Mouse (Mus musculus) CH12.LX (cell line): ENCODE measurements at regions not wholly inside any gene's neighbourhood (a gene's known extent, or its start where the extent isn't known, plus 50 kb on each side); places are given as distances from the start of the nearest gene placed in this dataset.
A peak's percentile ranks its signal among the peaks of the same experiment; 100 is the strongest.

Source experiments
- DNase-seq: peaks from one replicate; pipeline ENCODE4 v3.0.0-alpha.2; 2013; ENCODE audit errors: extremely low read depth
- H3K27ac ChIP-seq: 2 replicates; pipeline ENCODE4 v1.5.1; 2012; ENCODE audit warnings: low read depth, mild to moderate bottlenecking, control low read depth, moderate library complexity; ENCODE audit not compliant: insufficient read depth
- H3K27me3 ChIP-seq: replicated peaks from 2 replicates; pipeline ENCODE3; 2012; ENCODE audit warnings: inconsistent platforms
- H3K36me3 ChIP-seq, 2 experiments: replicated peaks in 1 of 2; 2 replicates each; pipeline versions ENCODE3 to v1.6.1; 2012; ENCODE audit warnings: inconsistent platforms in 1 of 2, low read length in 1 of 2, mild to moderate bottlenecking in 1 of 2, mixed read lengths in 1 of 2, moderate library complexity in 1 of 2; ENCODE audit not compliant: control insufficient read depth in 1 of 2, insufficient read depth in 1 of 2
- H3K4me1 ChIP-seq, 2 experiments: 2 replicates each; pipeline ENCODE4 v1.6.1; 2012; ENCODE audit warnings: inconsistent platforms in 1 of 2, moderate library complexity in 1 of 2; ENCODE audit not compliant: insufficient read depth in 2 of 2, control insufficient read depth in 1 of 2
- H3K4me2 ChIP-seq: 2 replicates; pipeline ENCODE4 v1.6.1; 2012; ENCODE audit warnings: low read depth, mild to moderate bottlenecking, control low read depth; ENCODE audit not compliant: poor library complexity, insufficient read depth, severe bottlenecking
- H3K4me3 ChIP-seq, 3 experiments: fragments of 150-350 bp in 1 of 3; sonication (generic) in 1 of 3; replicated peaks in 1 of 3; 2 replicates each; pipeline versions ENCODE3 to v1.5.1; 2011 to 2012; ENCODE audit warnings: low read depth in 2 of 3, low read length in 2 of 3, mild to moderate bottlenecking in 2 of 3, moderate library complexity in 2 of 3, control low read depth in 1 of 3, improper control_type of control experiment in 1 of 3, inconsistent platforms in 1 of 3, mixed read lengths in 1 of 3; ENCODE audit not compliant: poor library complexity in 1 of 3
- H3K79me2 ChIP-seq: replicated peaks from 2 replicates; pipeline ENCODE4 v1.6.1; 2012; ENCODE audit warnings: mild to moderate bottlenecking, moderate library complexity; ENCODE audit not compliant: control insufficient read depth, poor library complexity, insufficient read depth, severe bottlenecking; ENCODE audit errors: extremely low read depth
- H3K9ac ChIP-seq: 2 replicates; pipeline ENCODE4 v1.6.1; 2012; ENCODE audit warnings: low read depth, mild to moderate bottlenecking, control low read depth, moderate library complexity; ENCODE audit not compliant: insufficient read depth
- H3K9me3 ChIP-seq: replicated peaks from 2 replicates; pipeline ENCODE3; 2012; ENCODE audit warnings: low read length, inconsistent platforms, mixed read lengths
- BHLHE40 ChIP-seq: IDR thresholded peaks from 2 replicates; pipeline ENCODE4 v1.6.1; 2011; ENCODE audit warnings: mild to moderate bottlenecking, low read depth, low read length, improper control_type of control experiment
- CTCF ChIP-seq, 2 experiments: IDR thresholded peaks in 1 of 2; conservative IDR thresholded peaks in 1 of 2; 2 replicates each; pipeline ENCODE4 v1.5.1; 2011 to 2012; ENCODE audit warnings: low read depth in 2 of 2, low read length in 2 of 2, improper control_type of control experiment in 1 of 2, inconsistent platforms in 1 of 2, mild to moderate bottlenecking in 1 of 2, moderate library complexity in 1 of 2
- ELF1 ChIP-seq: IDR thresholded peaks from 2 replicates; pipeline ENCODE4 v1.6.1; 2014; ENCODE audit warnings: low read depth, mild to moderate bottlenecking, inconsistent platforms, low read length, improper control_type of control experiment
- EP300 ChIP-seq: IDR thresholded peaks from 2 replicates; pipeline ENCODE4 v1.6.1; 2011; ENCODE audit warnings: low read length, improper control_type of control experiment
- ETS1 ChIP-seq: conservative IDR thresholded peaks from 2 replicates; pipeline ENCODE4 v1.6.1; 2012; ENCODE audit warnings: low read depth, mild to moderate bottlenecking, inconsistent platforms, low read length, improper control_type of control experiment, moderate library complexity
- GABPA ChIP-seq: IDR thresholded peaks from 2 replicates; pipeline ENCODE4 v1.6.1; 2012; ENCODE audit warnings: low read depth, low read length, improper control_type of control experiment, inconsistent platforms; ENCODE audit not compliant: insufficient replicate concordance
- HCFC1 ChIP-seq: IDR thresholded peaks from 2 replicates; pipeline ENCODE4 v1.6.1; 2012; ENCODE audit warnings: low read depth, mild to moderate bottlenecking, inconsistent platforms, low read length, improper control_type of control experiment
- JUN ChIP-seq: IDR thresholded peaks from 2 replicates; pipeline ENCODE4 v1.6.1; 2011; ENCODE audit warnings: low read depth, mild to moderate bottlenecking, low read length, improper control_type of control experiment, moderate library complexity; ENCODE audit not compliant: insufficient read depth
- JUND ChIP-seq: conservative IDR thresholded peaks from 2 replicates; pipeline ENCODE4 v1.6.1; 2011; ENCODE audit warnings: low read depth, low read length, improper control_type of control experiment
- KAT2A ChIP-seq: IDR thresholded peaks from 2 replicates; pipeline ENCODE4 v1.6.1; 2012; ENCODE audit warnings: low read length, improper control_type of control experiment, inconsistent platforms; ENCODE audit not compliant: insufficient replicate concordance
- MAFK ChIP-seq: IDR thresholded peaks from 2 replicates; pipeline ENCODE4 v1.6.1; 2011; ENCODE audit warnings: low read length, improper control_type of control experiment; ENCODE audit not compliant: insufficient replicate concordance
- MAX ChIP-seq: IDR thresholded peaks from 2 replicates; pipeline ENCODE4 v1.6.1; 2011; ENCODE audit warnings: low read length, improper control_type of control experiment
- MEF2A ChIP-seq: IDR thresholded peaks from 2 replicates; pipeline ENCODE4 v1.6.1; 2014; ENCODE audit warnings: low read depth, mild to moderate bottlenecking, inconsistent platforms, low read length, improper control_type of control experiment, borderline replicate concordance
- NELFE ChIP-seq: IDR thresholded peaks from 2 replicates; pipeline ENCODE4 v1.6.1; 2011; ENCODE audit warnings: low read depth, low read length, improper control_type of control experiment
- PAX5 ChIP-seq: IDR thresholded peaks from 2 replicates; pipeline ENCODE4 v1.6.1; 2012; ENCODE audit warnings: low read length, inconsistent platforms, mixed read lengths
- POLR2A ChIP-seq: IDR thresholded peaks from 2 replicates; pipeline ENCODE4 v1.6.1; 2011; ENCODE audit warnings: low read depth, mild to moderate bottlenecking, improper control_type of control experiment, low read length
- RAD21 ChIP-seq: IDR thresholded peaks from 2 replicates; pipeline ENCODE4 v1.6.1; 2011; ENCODE audit warnings: low read depth, mild to moderate bottlenecking, low read length, improper control_type of control experiment, moderate library complexity
- RCOR1 ChIP-seq: conservative IDR thresholded peaks from 2 replicates; pipeline ENCODE4 v1.6.1; 2012; ENCODE audit warnings: low read depth, mild to moderate bottlenecking, inconsistent platforms, low read length, improper control_type of control experiment
- SIN3A ChIP-seq: IDR thresholded peaks from 2 replicates; pipeline ENCODE4 v1.6.1; 2012; ENCODE audit warnings: low read length, improper control_type of control experiment, inconsistent platforms
- TBP ChIP-seq: conservative IDR thresholded peaks from 2 replicates; pipeline ENCODE4 v1.6.1; 2011; ENCODE audit warnings: low read depth, low read length, improper control_type of control experiment
- TCF12 ChIP-seq: IDR thresholded peaks from 2 replicates; pipeline ENCODE4 v1.6.1; 2014; ENCODE audit warnings: low read depth, mild to moderate bottlenecking, inconsistent platforms, low read length, improper control_type of control experiment
- UBTF ChIP-seq: IDR thresholded peaks from 2 replicates; pipeline ENCODE4 v1.6.1; 2012; ENCODE audit warnings: low read depth, mild to moderate bottlenecking, inconsistent platforms, low read length, improper control_type of control experiment, moderate library complexity
- USF1 ChIP-seq: IDR thresholded peaks from 2 replicates; pipeline ENCODE4 v1.6.1; 2014; ENCODE audit warnings: low read depth, mild to moderate bottlenecking, inconsistent platforms, low read length, improper control_type of control experiment
- ZC3H11A ChIP-seq: IDR thresholded peaks from 2 replicates; pipeline ENCODE4 v1.6.1; 2012; ENCODE audit warnings: low read depth, mild to moderate bottlenecking, inconsistent platforms, low read length, improper control_type of control experiment
- dilution Hi-C: fragments of 300-500 bp; cut with MboI; formaldehyde crosslinking; loops from 2 replicates; pipeline ENCODE4 v1.14.3; 2020; ENCODE audit warnings: low sequenced_read_pairs; ENCODE audit not compliant: extremely low pct_unique_long_range_greater_than_20kb, extremely low pct_ligation_motif_present
- in situ Hi-C: fragments of 300-500 bp; cut with MboI; formaldehyde crosslinking; loops from 3 replicates; pipeline ENCODE4 v1.14.3; 2019; ENCODE audit warnings: low sequenced_read_pairs, low pct_ligation_motif_present, low pct_unique_long_range_greater_than_20kb, mixed read lengths

- dilution Hi-C loops, result no loop called here
- in situ Hi-C loops, result no loop called here
- Histone ChIP-seq H3K9me3 (peaks cover 3% of the 10 kb centered on the region), H3K4me2 (no peak overlapping the region), H3K4me3 (no peak overlapping the region), H3K4me1 (no peaks in the 10 kb centered on the region), H3K9ac (no peak overlapping the region), H3K27ac (no peak overlapping the region), H3K27me3 (no peaks in the 10 kb centered on the region), H3K36me3 (no peaks in the 10 kb centered on the region), H3K79me2 (no peaks in the 10 kb centered on the region)
- TF ChIP-seq PAX5, result no peak
- no peak for TF ChIP-seq ELF1
- DNase-seq, result no peak
These were observed 223.6 kb downstream of the Eipr1 start for GRCm38 (mm10) chr12:28975249-28975648.

GRCm38 (mm10) chr12:28979679-28980078 is 228.1 kb downstream of the Eipr1 start:
- in situ Hi-C loops (no loop called here), dilution Hi-C loops (no loop called here)
- H3K4me3 ChIP-seq, result no peak overlapping the region
- H3K79me2 ChIP-seq, result no peaks in the 10 kb centered on the region
- TF ChIP-seq POLR2A (no peak), MEF2A (no peak), KAT2A (no peak), EP300 (no peak), HCFC1 (no peak), TCF12 (no peak), UBTF (no peak), RCOR1 (no peak), TBP (no peak), CTCF (conservative IDR thresholded peaks at IDR 0.05 in 1 of 2, IDR thresholded peaks at IDR 0.05 in 1 of 2; ENCODE audit: low read depth in 2 of 2, low read length in 2 of 2) (no peak), GABPA (no peak), SIN3A (no peak), NELFE (no peak), JUND (no peak), RAD21 (no peak; the same call in none of the 2 replicates)
- no peak overlapping the region for H3K27ac ChIP-seq
- H3K27me3 ChIP-seq, result no peaks in the 10 kb centered on the region
- H3K4me1 ChIP-seq, result no peaks in the 10 kb centered on the region
- no peaks in the 10 kb centered on the region for H3K9me3 ChIP-seq
- H3K4me2 ChIP-seq, result no peak overlapping the region
- no peaks in the 10 kb centered on the region for H3K36me3 ChIP-seq
- no peak overlapping the region for H3K9ac ChIP-seq
- DNase-seq, result no peak

- H3K9ac ChIP-seq, result no peak overlapping the region
- no peaks in the 10 kb centered on the region for H3K79me2 ChIP-seq
- H3K4me1 ChIP-seq, result peaks cover 12 to 40% of the 10 kb centered on the region in 2 experiments
- H3K27me3 ChIP-seq, result no peaks in the 10 kb centered on the region
- TF ChIP-seq MEF2A (peak; percentile 93), USF1 (no peak), JUN (peak; percentile 6; the same call in 1 of the 2 replicates), ETS1 (peak; percentile 18; the same call in 1 of the 2 replicates), MAFK (no peak), ZC3H11A (no peak), MAX (no peak; the same call in 1 of the 2 replicates), EP300 (peak; percentile 50; the same call in 1 of the 2 replicates), TBP (no peak), TCF12 (peak; percentile 70), BHLHE40 (0 out of 2 replicates have a peak, but pooled peaks have one; percentile 35), KAT2A (no peak)
- H3K4me2 ChIP-seq, result peak overlapping the region; percentile 35; the same call in 1 of the 2 replicates
- in situ Hi-C loops, result no loop called here
- DNase-seq, result peak; percentile 67
- dilution Hi-C loops, result no loop called here
- no peaks in the 10 kb centered on the region for H3K36me3 ChIP-seq
- no peaks in the 10 kb centered on the region for H3K9me3 ChIP-seq
- no peak overlapping the region for H3K4me3 ChIP-seq
- H3K27ac ChIP-seq, result no peak overlapping the region
These were observed 234.6 kb downstream of the Eipr1 start for GRCm38 (mm10) chr12:28986214-28986613.
